Mouse (Mus musculus): Measurements from ENCODE around the gene Asic4.
A peak's percentile ranks its signal among the peaks of the same experiment; 100 is the strongest.

Asic4 gene

GRCm38 (mm10) chr1:75450314-75451005 lies at the start of gene Asic4:
Asic4 (plus strand) TSS chr1:75450436.
- DNase-seq (ENCODE audit: low spot score): no peak

DNA sequence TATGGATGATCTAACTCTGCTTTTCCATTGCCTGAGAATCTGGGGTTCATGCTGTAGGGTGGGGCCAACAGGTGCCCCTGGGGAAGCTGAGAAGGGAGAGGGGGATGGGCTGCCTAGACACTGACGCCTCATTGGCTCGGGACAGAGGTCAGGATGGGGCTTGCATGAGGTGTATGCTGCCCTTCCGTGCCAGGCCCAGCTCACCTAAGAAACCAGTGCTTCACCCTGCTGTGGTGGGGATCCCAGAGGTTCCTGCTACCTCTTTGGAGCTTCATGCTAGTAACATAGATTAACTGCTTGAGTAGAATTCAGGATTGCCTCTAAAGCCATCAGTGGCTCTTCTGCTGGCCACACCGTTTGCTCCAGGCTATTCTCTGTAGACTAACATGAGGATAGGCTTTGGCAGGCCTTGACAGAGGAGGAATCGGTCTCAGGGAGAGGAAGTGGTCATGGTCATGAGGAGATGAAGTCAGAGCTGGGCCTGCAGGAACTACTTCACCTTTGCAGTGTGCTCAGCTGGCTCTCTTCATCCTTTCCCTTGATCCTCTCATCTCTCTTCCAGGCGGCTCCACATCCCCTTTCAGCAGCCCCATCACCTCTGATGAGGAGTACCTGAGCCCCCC lies 49.6 kb upstream of the Asic4 start:
- DNase-seq (ENCODE audit: low spot score): no peak

GRCm38 (mm10) chr1:75405547-75405946 lies 44.7 kb upstream of the Asic4 start:
- DNase-seq (ENCODE audit: low spot score): no peak

- no peak for DNase-seq (ENCODE audit: low spot score)
Observed at GRCm38 (mm10) chr1:75406173-75406572, 44.1 kb upstream of the Asic4 start.

GRCm38 (mm10) chr1:75407056-75407455 lies 43.2 kb upstream of the Asic4 start:
- DNase-seq (ENCODE audit: low spot score): no peak

DNA sequence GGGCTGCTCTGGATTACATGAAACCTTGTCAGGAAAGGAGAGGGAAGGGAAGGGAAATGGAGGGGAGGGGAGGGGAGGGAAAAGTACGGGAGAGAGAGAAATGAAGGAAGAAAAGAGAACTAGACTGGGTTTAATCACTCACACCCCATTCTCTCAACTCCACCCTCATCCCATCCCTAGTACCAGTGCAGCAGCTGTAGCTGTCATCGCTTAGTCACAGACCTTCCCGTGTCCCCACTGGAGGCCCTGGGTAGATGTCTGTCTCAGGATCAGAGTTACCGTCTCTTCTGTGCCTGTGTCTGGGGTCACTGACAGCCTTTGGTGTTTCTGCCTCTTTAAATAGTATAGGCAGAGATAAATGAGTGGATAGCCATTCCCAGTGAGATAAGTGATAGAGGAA lies 42.0 kb upstream of the Asic4 start:
- no peak for DNase-seq (ENCODE audit: low spot score)

GRCm38 (mm10) chr1:75409950-75410349 lies 40.3 kb upstream of the Asic4 start:
- DNase-seq (ENCODE audit: low spot score): no peak

DNA sequence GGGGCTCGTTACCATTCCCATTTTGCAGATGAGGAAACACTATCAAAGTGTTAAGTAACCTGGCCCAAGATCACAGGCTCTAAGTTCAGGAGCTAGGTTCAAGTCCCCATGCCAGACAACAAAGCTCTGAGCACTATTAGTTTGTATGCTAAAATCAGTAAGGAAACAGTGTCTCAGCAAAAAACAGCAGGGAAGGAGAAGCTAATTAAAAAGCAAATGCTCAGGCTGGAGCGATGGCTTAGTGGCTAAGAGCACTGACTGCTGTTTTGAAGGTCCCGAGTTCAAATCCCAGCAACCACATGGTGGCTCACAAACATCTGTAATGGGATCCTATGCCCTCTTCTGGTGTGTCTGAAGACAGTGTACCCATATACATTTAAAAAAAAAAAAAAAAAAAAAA lies 38.0 kb upstream of the Asic4 start:
- DNase-seq (ENCODE audit: low spot score): no peak

DNA sequence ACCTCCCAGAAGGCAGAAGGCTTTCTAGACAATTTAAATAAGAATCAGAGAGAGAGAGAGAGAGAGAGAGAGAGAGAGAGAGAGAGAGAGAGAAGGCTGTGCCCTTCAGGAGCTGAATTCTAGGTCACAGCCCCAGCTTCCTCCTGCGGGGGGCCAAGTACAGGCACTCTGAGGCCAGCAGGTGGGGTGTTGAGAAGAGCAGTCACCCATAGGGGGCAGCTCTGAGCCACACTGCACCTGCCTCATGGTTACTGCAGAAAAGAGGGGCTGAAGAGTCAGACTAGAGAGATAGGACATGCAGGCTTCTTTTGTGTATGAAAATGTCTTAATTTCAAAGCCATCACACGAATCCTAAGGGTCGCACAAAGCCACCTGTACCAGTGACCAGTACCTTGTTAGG lies 36.5 kb upstream of the Asic4 start:
- DNase-seq (ENCODE audit: low spot score): no peak

DNA sequence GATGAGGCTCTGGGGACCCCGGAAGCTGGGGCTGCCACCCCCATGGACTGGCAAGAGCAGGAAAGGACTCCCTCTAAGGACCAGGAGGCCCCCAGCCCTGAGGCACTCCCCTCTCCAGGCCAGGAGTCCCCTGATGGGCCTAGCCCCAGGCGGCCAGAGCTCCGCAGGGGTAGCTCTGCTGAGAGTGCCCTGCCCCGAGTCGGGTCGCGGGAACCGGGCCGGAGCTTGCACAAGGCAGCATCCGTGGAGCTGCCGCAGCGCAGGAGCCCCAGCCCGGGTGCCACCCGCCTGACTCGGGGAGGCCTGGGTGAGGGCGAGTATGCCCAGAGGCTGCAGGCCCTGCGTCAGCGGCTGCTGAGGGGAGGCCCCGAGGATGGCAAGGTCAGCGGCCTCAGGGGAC lies 28.4 kb upstream of the Asic4 start:
- DNase-seq (ENCODE audit: low spot score): no peak

DNA sequence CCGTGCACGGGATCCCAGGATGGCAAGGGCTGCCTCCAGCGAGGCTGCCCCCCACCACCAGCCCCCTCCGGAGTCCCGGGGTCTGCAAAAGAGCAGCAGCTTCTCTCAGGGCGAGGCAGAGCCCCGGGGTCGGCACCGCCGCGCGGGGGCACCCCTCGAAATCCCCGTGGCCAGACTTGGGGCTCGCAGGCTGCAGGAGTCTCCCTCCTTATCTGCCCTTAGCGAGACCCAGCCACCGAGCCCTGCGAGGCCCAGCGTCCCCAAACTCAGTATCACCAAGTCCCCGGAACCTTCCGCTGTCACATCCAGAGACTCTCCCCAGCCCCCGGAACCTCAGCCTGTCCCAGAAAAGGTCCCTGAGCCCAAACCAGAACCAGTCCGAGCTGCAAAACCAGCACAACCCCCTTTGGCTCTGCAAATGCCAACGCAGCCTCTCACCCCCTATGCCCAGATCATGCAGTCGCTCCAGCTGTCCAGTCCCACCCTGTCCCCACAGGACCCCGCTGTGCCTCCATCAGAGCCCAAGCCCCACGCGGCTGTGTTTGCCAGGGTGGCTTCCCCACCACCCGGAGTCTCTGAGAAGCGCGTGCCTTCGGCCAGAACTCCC lies 27.9 kb upstream of the Asic4 start:
- DNase-seq (ENCODE audit: low spot score): no peak

- no peak for DNase-seq (ENCODE audit: low spot score)
Observed at GRCm38 (mm10) chr1:75422823-75423471, 27.3 kb upstream of the Asic4 start.

GRCm38 (mm10) chr1:75423780-75424390 lies 26.4 kb upstream of the Asic4 start:
- DNase-seq (ENCODE audit: low spot score): no peak

GRCm38 (mm10) chr1:75425796-75426471 lies 24.3 kb upstream of the Asic4 start:
- DNase-seq (ENCODE audit: low spot score): no peak

DNA sequence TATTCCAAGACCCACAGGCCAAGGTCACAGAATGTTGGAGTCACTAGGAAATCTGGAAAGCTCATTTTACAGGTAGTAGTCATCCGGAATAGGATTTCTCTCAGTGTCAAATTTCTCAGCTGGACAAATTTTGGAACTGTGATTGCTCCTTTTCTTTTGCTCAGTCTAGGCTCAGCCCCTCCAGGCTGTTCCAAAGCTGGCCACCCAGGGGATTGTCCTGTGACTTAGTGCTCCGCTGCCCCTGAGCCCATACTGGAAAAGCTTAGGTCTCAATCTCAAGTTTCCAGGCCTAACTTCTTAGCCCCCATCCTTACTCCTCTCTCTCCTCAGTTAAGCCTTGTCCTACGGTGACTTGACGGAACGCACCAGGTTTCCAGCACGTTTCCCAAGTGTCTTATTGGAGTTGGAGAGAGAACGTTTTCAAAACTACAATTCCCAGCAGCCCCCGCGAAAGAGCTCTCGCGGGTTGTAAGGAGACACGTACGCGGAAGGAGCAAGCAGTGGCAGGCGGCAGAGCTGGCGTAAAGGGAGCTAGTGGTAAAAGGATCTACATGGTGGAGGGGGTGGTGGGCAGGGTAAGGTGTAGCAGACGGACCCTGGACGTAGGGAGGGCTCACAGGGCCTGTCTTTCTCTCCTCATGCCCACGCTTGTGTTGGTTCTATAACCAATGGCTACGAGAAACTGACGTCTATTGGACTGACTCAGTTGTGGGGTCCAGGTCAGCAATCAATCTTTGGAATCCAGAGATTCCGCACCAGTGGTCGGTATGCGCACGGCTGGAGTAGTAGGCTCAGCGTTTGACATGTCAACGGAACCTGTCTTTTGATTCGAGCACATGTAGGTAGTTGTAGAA lies 14.5 kb upstream of the Asic4 start, which contains the start of gene Gmppa:
TSS of gene Gmppa (plus strand) at position 456 of the 854 bp plus-strand sequence.
- DNase-seq (ENCODE audit: low spot score): peak; percentile 74

GRCm38 (mm10) chr1:75438782-75439181 lies 11.5 kb upstream of the Asic4 start:
- DNase-seq (ENCODE audit: low spot score): no peak

DNA sequence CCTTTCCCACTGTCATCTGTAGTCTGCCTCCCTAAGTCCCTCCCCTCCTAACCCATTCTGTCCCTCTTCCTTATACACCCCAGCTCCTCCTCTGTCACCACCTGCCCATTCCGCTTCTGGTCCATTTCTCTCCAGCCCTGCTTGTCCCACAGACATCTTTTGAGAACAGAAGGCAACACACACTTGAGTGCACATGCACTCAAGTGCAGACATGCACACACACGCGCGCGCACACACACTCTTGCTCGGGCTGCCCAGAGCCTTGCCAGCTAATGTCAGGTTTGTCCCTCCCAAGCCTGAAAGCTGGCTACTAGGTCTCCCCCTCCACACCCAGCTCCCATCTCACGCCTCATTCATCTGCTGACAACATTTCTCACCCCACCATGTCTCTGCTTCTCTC lies 9.6 kb upstream of the Asic4 start:
- no peak for DNase-seq (ENCODE audit: low spot score)

GRCm38 (mm10) chr1:75441471-75441996 lies 8.7 kb upstream of the Asic4 start:
- no peak for DNase-seq (ENCODE audit: low spot score)

- no peak for DNase-seq (ENCODE audit: low spot score)
Observed at GRCm38 (mm10) chr1:75442171-75442570, 8.1 kb upstream of the Asic4 start.

- no peak for DNase-seq (ENCODE audit: low spot score)
Observed at GRCm38 (mm10) chr1:75442811-75443210, 7.4 kb upstream of the Asic4 start.
